In the genomic region with DNA sequence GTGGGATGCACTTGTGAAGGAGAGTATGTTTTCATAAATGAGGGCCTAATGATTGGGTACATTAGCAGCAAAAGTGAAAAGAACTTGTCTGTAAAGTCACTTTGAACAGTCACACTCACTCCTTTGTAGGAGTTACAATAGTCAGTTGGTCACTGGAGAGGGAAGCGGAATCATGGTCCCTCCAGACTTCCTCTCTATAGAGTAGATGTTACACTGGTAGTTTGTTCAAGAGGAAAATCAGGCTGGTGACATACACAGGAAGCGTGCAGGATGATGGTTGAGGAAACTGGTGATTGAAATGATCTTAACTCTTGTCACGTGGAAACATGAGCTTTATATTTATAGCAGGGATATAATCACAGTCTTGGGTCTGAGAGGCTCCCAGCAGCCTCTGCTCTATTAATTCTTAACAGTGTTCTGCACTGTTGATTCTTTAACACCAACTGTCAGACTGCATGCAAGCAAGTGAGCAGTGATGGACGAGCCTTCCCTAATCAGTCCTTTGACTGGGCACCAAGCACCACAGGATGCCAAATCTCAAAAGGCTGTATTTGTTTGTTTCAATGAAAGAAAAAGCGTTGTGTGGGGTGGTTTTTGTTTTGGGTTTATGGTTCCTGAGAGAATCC, we compare ENCODE assay signal across 12 mouse cellular contexts. TPM values are rescaled to one million over a fixed set of nuclear protein-coding genes. Genes with fewer than 3 reads are reported as not detected.
DNase-seq lines count a peak whose midpoint lies in the region; ATAC-seq and TF ChIP-seq lines count a peak whose summit lies in the region.
"Had no signal": no experiment of that assay in that cellular context is flagged by ENCODE, and none has a peak within 500 bp of the region (broad histone marks: within the 10 kb centered on the region; RNA-seq: fewer than 3 reads in every experiment).

No protein-coding gene starts in this region.

- H3K4me1 ChIP-seq in forebrain, embryonic 11.5 days (replicated peaks; ENCODE audit: control insufficient read depth, insufficient read depth, low read length), result 0 out of 2 replicates have a peak, but pooled peaks cover 3% of the 10 kb centered on the region
- H3K4me1 ChIP-seq in forebrain, postnatal 0 days (ENCODE audit: insufficient read depth), result no peaks in the 10 kb centered on the region
- 0 out of 2 replicates have a peak, but pooled peaks cover 4% of the 10 kb centered on the region for H3K4me1 ChIP-seq in kidney, embryonic 14.5 days (ENCODE audit: control insufficient read depth, insufficient read depth, low read length)
- H3K4me1 ChIP-seq in neural tube, embryonic 11.5 days (ENCODE audit: control insufficient read depth, insufficient read depth, low read length), result no peaks in the 10 kb centered on the region
- H3K4me1 ChIP-seq in neural tube, embryonic 15.5 days, result no peaks in the 10 kb centered on the region
- H3K4me1 ChIP-seq: limb, embryonic 15.5 days had no signal

- H3K9ac ChIP-seq in forebrain, embryonic 11.5 days (ENCODE audit: low read length), result no peak overlapping the region
- no peak overlapping the region for H3K9ac ChIP-seq in forebrain, postnatal 0 days
- no peak overlapping the region for H3K9ac ChIP-seq in kidney, embryonic 14.5 days (ENCODE audit: low read depth, low read length)
- no peak overlapping the region for H3K9ac ChIP-seq in neural tube, embryonic 11.5 days (ENCODE audit: low read length)
- no peak overlapping the region for H3K9ac ChIP-seq in neural tube, embryonic 15.5 days (replicated peaks)
- H3K9ac ChIP-seq: forebrain, embryonic 13.5 days; limb, embryonic 15.5 days had no signal

- no peak overlapping the region; the same call in 1 of the 2 replicates for H3K27ac ChIP-seq in forebrain, embryonic 11.5 days (ENCODE audit: low read depth, low read length)
- no peak overlapping the region for H3K27ac ChIP-seq in forebrain, postnatal 0 days (ENCODE audit: low read depth, low read length)
- no peak overlapping the region; the same call in 1 of the 2 replicates for H3K27ac ChIP-seq in kidney, embryonic 14.5 days (ENCODE audit: low read depth, low read length)
- no peak overlapping the region for H3K27ac ChIP-seq in neural tube, embryonic 11.5 days (ENCODE audit: low read depth, low read length)
- no peak overlapping the region for H3K27ac ChIP-seq in neural tube, embryonic 15.5 days (replicated peaks)
- H3K27ac ChIP-seq: forebrain, embryonic 13.5 days; limb, embryonic 15.5 days had no signal

- no peak overlapping the region for H3K4me3 ChIP-seq in forebrain, embryonic 11.5 days (ENCODE audit: low read depth, low read length)
- no peak overlapping the region for H3K4me3 ChIP-seq in forebrain, postnatal 0 days (ENCODE audit: low read depth, low read length)
- no peak overlapping the region for H3K4me3 ChIP-seq in kidney, embryonic 14.5 days (ENCODE audit: low read length)
- no peak overlapping the region for H3K4me3 ChIP-seq in neural tube, embryonic 11.5 days (ENCODE audit: low read depth, low read length)
- no peak overlapping the region for H3K4me3 ChIP-seq in neural tube, embryonic 15.5 days (replicated peaks)
- H3K4me3 ChIP-seq: forebrain, embryonic 13.5 days; limb, embryonic 15.5 days; megakaryocyte, embryonic 14.5 days had no signal

- H3K9me3 ChIP-seq in forebrain, embryonic 11.5 days (ENCODE audit: control insufficient read depth, low read length), result no peaks in the 10 kb centered on the region
- H3K9me3 ChIP-seq in forebrain, postnatal 0 days (ENCODE audit: low read length), result no peaks in the 10 kb centered on the region
- no peaks in the 10 kb centered on the region for H3K9me3 ChIP-seq in kidney, embryonic 14.5 days (ENCODE audit: control insufficient read depth, low read length)
- no peaks in the 10 kb centered on the region for H3K9me3 ChIP-seq in neural tube, embryonic 11.5 days (ENCODE audit: control insufficient read depth, low read length)
- no peaks in the 10 kb centered on the region for H3K9me3 ChIP-seq in neural tube, embryonic 15.5 days (replicated peaks)
- H3K9me3 ChIP-seq: forebrain, embryonic 13.5 days; limb, embryonic 15.5 days; megakaryocyte, embryonic 14.5 days had no signal

- TF ChIP-seq CTCF in forebrain, postnatal 0 days (IDR thresholded peaks at IDR 0.05; ENCODE audit: low read depth), result no peak

- WGBS in forebrain, embryonic 11.5 days, result 29% methylated on average over 5 of the region's 5 CpGs
- WGBS in forebrain, postnatal 0 days, result 30% methylated on average over 5 of the region's 5 CpGs
- WGBS in kidney, embryonic 14.5 days, result 53% methylated on average over 5 of the region's 5 CpGs
- WGBS in neural tube, embryonic 11.5 days, result 38% methylated on average over 5 of the region's 5 CpGs
- 20% methylated on average over 5 of the region's 5 CpGs for WGBS in neural tube, embryonic 15.5 days

- peak; percentile 60; the same call in 1 of the 2 replicates for ATAC-seq in forebrain, embryonic 11.5 days (replicated peaks; ENCODE audit: low FRiP score)
- no peak for ATAC-seq in forebrain, postnatal 0 days
- ATAC-seq in kidney, embryonic 14.5 days (ENCODE audit: low FRiP score, low TSS enrichment), result peak; percentile 46; the same call in 1 of the 2 replicates
- ATAC-seq in neural tube, embryonic 11.5 days (ENCODE audit: insufficient read depth, low FRiP score, low TSS enrichment), result peak; percentile 82
- no peak for ATAC-seq in neural tube, embryonic 15.5 days (ENCODE audit: low FRiP score)
- no peak for ATAC-seq in megakaryocyte, adult 5-6 weeks (ENCODE audit: poor library complexity, severe bottlenecking)
- ATAC-seq: forebrain, embryonic 13.5 days had no signal

- H3K4me2 ChIP-seq in forebrain, embryonic 11.5 days (ENCODE audit: low read depth, low read length, severe bottlenecking), result no peak overlapping the region
- H3K4me2 ChIP-seq in forebrain, postnatal 0 days (ENCODE audit: low read depth), result no peak overlapping the region
- no peak overlapping the region for H3K4me2 ChIP-seq in kidney, embryonic 14.5 days (replicated peaks; ENCODE audit: low read depth, low read length)
- H3K4me2 ChIP-seq in neural tube, embryonic 11.5 days (ENCODE audit: low read depth), result no peak overlapping the region
- no peak overlapping the region for H3K4me2 ChIP-seq in neural tube, embryonic 15.5 days
- H3K4me2 ChIP-seq: forebrain, embryonic 13.5 days; limb, embryonic 15.5 days had no signal

- DNase-seq in forebrain, embryonic 11.5 days (ENCODE audit: low spot score), result no peak
- no peak for DNase-seq in forebrain, postnatal 0 days
- no peak for DNase-seq in kidney, postnatal 36 days
- DNase-seq in neural tube, embryonic 11.5 days (ENCODE audit: low spot score), result peak; percentile 42
- peak; percentile 66 for DNase-seq in retina, postnatal 1 day
- DNase-seq: kidney, adult 8-10 months had no signal

- no peaks in the 10 kb centered on the region for H3K27me3 ChIP-seq in forebrain, embryonic 11.5 days (ENCODE audit: control insufficient read depth, insufficient read depth, low read length)
- no peaks in the 10 kb centered on the region for H3K27me3 ChIP-seq in forebrain, postnatal 0 days (ENCODE audit: insufficient read depth, low read length)
- no peaks in the 10 kb centered on the region for H3K27me3 ChIP-seq in kidney, embryonic 14.5 days (ENCODE audit: control insufficient read depth, insufficient read depth, low read length)
- H3K27me3 ChIP-seq in neural tube, embryonic 11.5 days (ENCODE audit: control insufficient read depth, insufficient read depth, low read length), result no peaks in the 10 kb centered on the region
- H3K27me3 ChIP-seq in neural tube, embryonic 15.5 days (replicated peaks), result no peaks in the 10 kb centered on the region
- H3K27me3 ChIP-seq: forebrain, embryonic 13.5 days; limb, embryonic 15.5 days; megakaryocyte, embryonic 14.5 days had no signal

- no peaks in the 10 kb centered on the region; the same call in 1 of the 2 replicates for H3K36me3 ChIP-seq in forebrain, embryonic 11.5 days (ENCODE audit: control insufficient read depth, insufficient read depth, low read length)
- peaks cover 60% of the 10 kb centered on the region for H3K36me3 ChIP-seq in forebrain, postnatal 0 days (ENCODE audit: insufficient read depth)
- H3K36me3 ChIP-seq in kidney, embryonic 14.5 days (ENCODE audit: control insufficient read depth, insufficient read depth, low read length), result peaks cover 8% of the 10 kb centered on the region; the same call in 1 of the 2 replicates
- H3K36me3 ChIP-seq in neural tube, embryonic 11.5 days (ENCODE audit: control insufficient read depth, insufficient read depth, low read length), result no peaks in the 10 kb centered on the region
- peaks cover 60% of the 10 kb centered on the region for H3K36me3 ChIP-seq in neural tube, embryonic 15.5 days

RNA-seq across cellular contexts. Expression of gene Bbs10, which starts 24.9 kb away (rescaled TPM):
- polyA plus RNA-seq in forebrain, embryonic 11.5 days (2014; fragmentation: Nextera tagmentation; extraction: Ambion mirVana), result 7.5 and 9.5 TPM in 2 replicates
- total RNA-seq in forebrain, postnatal 0 days (2014; rRNA removed), result 4.4 and 4.8 TPM in 2 replicates
- polyA plus RNA-seq in forebrain, postnatal 0 days (2015; fragmentation: Nextera tagmentation; extraction: Ambion mirVana), result 1.5 and 2.1 TPM in 2 replicates
- 5.1 and 6.7 TPM in 2 replicates for polyA plus RNA-seq in kidney, embryonic 14.5 days (2014; fragmentation: Nextera tagmentation; extraction: Ambion mirVana)
- 7.6 and 8.0 TPM in 2 replicates for polyA plus RNA-seq in neural tube, embryonic 11.5 days (2014; fragmentation: Nextera tagmentation; extraction: Ambion mirVana)
- 4.8 and 5.5 TPM in 2 replicates for polyA plus RNA-seq in neural tube, embryonic 15.5 days (2015; fragmentation: Nextera tagmentation; extraction: Ambion mirVana)
- 0.76 and 0.98 TPM in 2 replicates for total RNA-seq in megakaryocyte, adult 5-6 weeks (2015)
- 2.1 and 2.3 TPM in 2 replicates for total RNA-seq in megakaryocyte, adult 5-6 weeks (2017)

Comparison
In these comparisons a context has a peak if more than half of its experiments do, and no peak if none do; other contexts are left out.
1. ATAC-seq: peak in forebrain, embryonic 11.5 days (single experiment), kidney, embryonic 14.5 days (single experiment) and neural tube, embryonic 11.5 days (single experiment); none in forebrain, postnatal 0 days (single experiment), neural tube, embryonic 15.5 days (single experiment) and megakaryocyte, adult 5-6 weeks (single experiment).
2. DNase-seq: peak in neural tube, embryonic 11.5 days (single experiment) and retina, postnatal 1 day (single experiment); none in forebrain, embryonic 11.5 days (single experiment), forebrain, postnatal 0 days (single experiment) and kidney, postnatal 36 days (0 of 2).